Mouse (Mus musculus): ENCODE data around the gene Trip13. TPM values are rescaled to one million over a fixed set of nuclear protein-coding genes. Genes with fewer than 3 reads are reported as not detected.

Gene Trip13
- polyA plus RNA-seq, 1 experiment: 3.4 TPM

DNA sequence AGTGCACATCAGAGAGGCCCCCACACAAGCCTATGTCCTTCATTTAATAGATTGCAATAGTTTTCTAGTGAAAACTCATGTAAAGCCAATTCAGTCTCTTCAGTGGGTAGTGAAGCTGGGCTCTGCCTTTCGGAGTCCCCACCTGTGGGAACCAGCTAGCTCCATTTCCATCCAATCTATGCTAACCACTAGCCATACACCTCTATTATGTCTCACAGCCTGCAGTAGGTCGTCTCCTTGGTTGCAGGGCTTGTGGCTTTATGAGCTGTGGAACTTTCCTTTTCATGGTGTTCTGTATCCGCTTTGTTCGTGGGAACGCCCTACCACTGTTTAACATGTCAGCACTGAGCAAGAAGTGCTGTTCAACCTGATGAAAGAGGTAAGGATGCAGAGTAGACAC, 26.0 kb upstream of the Trip13 start, which contains the start of gene Zdhhc11:
Gene Zdhhc11, plus strand, starts transcription at position 301 of the 400 bp plus-strand sequence.
- TF ChIP-seq TCF3 (IDR thresholded peaks at IDR 0.05; ENCODE audit: insufficient read length, low read depth) (no peak), MYOD1 (IDR thresholded peaks at IDR 0.05; ENCODE audit: control insufficient read depth in 1 of 3, insufficient read length in 2 of 3, low read depth in 2 of 3) (no peak), REST (IDR thresholded peaks at IDR 0.05; ENCODE audit: insufficient read depth, insufficient read length) (no peak), CEBPB (IDR thresholded peaks at IDR 0.05; ENCODE audit: insufficient read depth, poor library complexity, severe bottlenecking) (no peak)
- no peak within 1 kb of the TSS for H3K4me2 ChIP-seq (ENCODE audit: low read depth)
- peaks cover 6% of the 10 kb centered on the region for H3K36me3 ChIP-seq (ENCODE audit: control insufficient read depth, insufficient read depth)
- H3K79me2 ChIP-seq (ENCODE audit: control insufficient read depth, insufficient read depth): no peaks in the 10 kb centered on the region
- no peak within 1 kb of the TSS for H3ac ChIP-seq (ENCODE audit: control insufficient read depth, insufficient read length)
- no peaks in the 10 kb centered on the region for H3K27me3 ChIP-seq (ENCODE audit: control insufficient read depth, insufficient read depth, insufficient read length)
- no peak within 1 kb of the TSS for H3K4me3 ChIP-seq

DNA sequence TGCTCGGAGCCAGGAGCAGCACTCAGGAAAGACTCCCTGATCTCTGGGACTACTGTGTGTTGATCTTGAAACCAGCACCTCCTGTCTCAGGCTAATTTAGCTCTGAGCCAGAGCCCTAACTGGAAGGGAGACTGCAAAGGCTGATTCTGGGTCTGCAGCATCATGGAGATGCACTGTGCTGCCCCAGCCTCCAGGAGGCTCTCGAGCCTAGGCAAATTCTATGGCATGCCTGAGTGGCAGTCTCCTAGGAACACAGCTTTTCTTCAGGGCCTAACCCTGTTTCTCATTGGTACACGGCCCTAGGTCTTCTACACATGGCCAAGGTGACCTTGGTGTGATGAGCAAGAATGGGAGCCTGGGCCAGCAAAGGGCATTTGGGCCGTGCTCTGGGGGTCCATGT, 23.6 kb upstream of the Trip13 start:
- Histone ChIP-seq H3K36me3 (ENCODE audit: control insufficient read depth, insufficient read depth) (peaks cover 15% of the 10 kb centered on the region), H3K4me2 (ENCODE audit: low read depth) (no peak overlapping the region), H3K27me3 (ENCODE audit: control insufficient read depth, insufficient read depth, insufficient read length) (no peaks in the 10 kb centered on the region), H3K4me3 (no peak overlapping the region), H3ac (ENCODE audit: control insufficient read depth, insufficient read length) (no peak overlapping the region), H3K79me2 (ENCODE audit: control insufficient read depth, insufficient read depth) (no peaks in the 10 kb centered on the region)
- TF ChIP-seq CEBPB (IDR thresholded peaks at IDR 0.05; ENCODE audit: insufficient read depth, poor library complexity, severe bottlenecking) (no peak), MYOG (IDR thresholded peaks at IDR 0.05; ENCODE audit: control insufficient read depth in 1 of 3, insufficient read depth in 1 of 3, insufficient read length in 2 of 3, low read depth in 2 of 3) (no peak), SRF (IDR thresholded peaks at IDR 0.05; ENCODE audit: control insufficient read depth, insufficient read length, low read depth) (no peak), REST (IDR thresholded peaks at IDR 0.05; ENCODE audit: insufficient read depth, insufficient read length) (no peak), USF1 (IDR thresholded peaks at IDR 0.05; ENCODE audit: low read depth) (no peak), E2F4 (IDR thresholded peaks at IDR 0.05; ENCODE audit: insufficient read depth) (no peak), MYOD1 (IDR thresholded peaks at IDR 0.05; ENCODE audit: control insufficient read depth in 1 of 3, insufficient read length in 2 of 3, low read depth in 2 of 3) (no peak), MAX (IDR thresholded peaks at IDR 0.05; ENCODE audit: low read depth) (no peak), TCF12 (IDR thresholded peaks at IDR 0.05; ENCODE audit: insufficient read depth, poor library complexity, severe bottlenecking) (no peak), POLR2AphosphoS2 (IDR thresholded peaks at IDR 0.05; ENCODE audit: insufficient read length, low read depth) (no peak), TCF3 (IDR thresholded peaks at IDR 0.05; ENCODE audit: insufficient read length, low read depth) (no peak), POLR2A (IDR thresholded peaks at IDR 0.05; ENCODE audit: insufficient read length, low read depth) (no peak)

DNA sequence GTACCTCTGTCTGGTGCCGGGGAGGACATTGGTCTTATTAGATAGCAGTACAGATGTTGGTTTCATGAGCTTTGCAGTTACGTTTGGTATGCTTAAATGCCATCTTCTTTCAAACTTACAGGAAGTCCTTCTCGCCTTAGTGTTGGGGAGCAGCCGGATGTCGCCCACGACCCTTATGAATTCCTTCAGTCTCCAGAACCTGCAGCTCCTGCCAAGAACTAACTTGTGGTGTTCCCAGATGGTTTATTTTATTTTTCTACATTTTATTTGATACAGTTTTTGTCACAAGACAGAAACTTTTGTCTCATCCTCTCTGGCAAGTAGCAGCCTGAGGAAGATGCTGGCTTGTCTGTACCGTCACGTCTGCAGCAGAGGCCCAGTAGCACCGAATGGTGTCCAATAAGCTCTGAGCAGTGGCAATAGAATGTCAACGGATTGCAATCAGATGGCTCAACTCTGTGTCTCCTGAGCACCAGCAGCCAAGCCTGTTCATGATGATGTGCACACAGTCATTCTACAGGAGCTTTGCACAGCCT, 22.6 kb upstream of the Trip13 start:
- Histone ChIP-seq H3K4me3 (no peak overlapping the region), H3K4me2 (ENCODE audit: low read depth) (no peak overlapping the region), H3K36me3 (ENCODE audit: control insufficient read depth, insufficient read depth) (peaks cover 15% of the 10 kb centered on the region), H3K27me3 (ENCODE audit: control insufficient read depth, insufficient read depth, insufficient read length) (no peaks in the 10 kb centered on the region), H3K79me2 (ENCODE audit: control insufficient read depth, insufficient read depth) (no peaks in the 10 kb centered on the region), H3ac (ENCODE audit: control insufficient read depth, insufficient read length) (no peak overlapping the region)
- no peak for TF ChIP-seq POLR2A (IDR thresholded peaks at IDR 0.05; ENCODE audit: insufficient read length, low read depth)
- TF ChIP-seq TCF3 (IDR thresholded peaks at IDR 0.05; ENCODE audit: insufficient read length, low read depth): no peak
- no peak for TF ChIP-seq CEBPB (IDR thresholded peaks at IDR 0.05; ENCODE audit: insufficient read depth, poor library complexity, severe bottlenecking)
- TF ChIP-seq POLR2AphosphoS2 (IDR thresholded peaks at IDR 0.05; ENCODE audit: insufficient read length, low read depth): no peak
- no peak for TF ChIP-seq TCF12 (IDR thresholded peaks at IDR 0.05; ENCODE audit: insufficient read depth, poor library complexity, severe bottlenecking)
- no peak for TF ChIP-seq E2F4 (IDR thresholded peaks at IDR 0.05; ENCODE audit: insufficient read depth)
- no peak for TF ChIP-seq SRF (IDR thresholded peaks at IDR 0.05; ENCODE audit: control insufficient read depth, insufficient read length, low read depth)
- TF ChIP-seq MYOD1 (IDR thresholded peaks at IDR 0.05; ENCODE audit: control insufficient read depth in 1 of 3, insufficient read length in 2 of 3, low read depth in 2 of 3): no peak
- TF ChIP-seq MYOG (IDR thresholded peaks at IDR 0.05; ENCODE audit: control insufficient read depth in 1 of 3, insufficient read depth in 1 of 3, insufficient read length in 2 of 3, low read depth in 2 of 3): no peak
- no peak for TF ChIP-seq REST (IDR thresholded peaks at IDR 0.05; ENCODE audit: insufficient read depth, insufficient read length)
- no peak for TF ChIP-seq MAX (IDR thresholded peaks at IDR 0.05; ENCODE audit: low read depth)
- TF ChIP-seq USF1 (IDR thresholded peaks at IDR 0.05; ENCODE audit: low read depth): no peak

DNA sequence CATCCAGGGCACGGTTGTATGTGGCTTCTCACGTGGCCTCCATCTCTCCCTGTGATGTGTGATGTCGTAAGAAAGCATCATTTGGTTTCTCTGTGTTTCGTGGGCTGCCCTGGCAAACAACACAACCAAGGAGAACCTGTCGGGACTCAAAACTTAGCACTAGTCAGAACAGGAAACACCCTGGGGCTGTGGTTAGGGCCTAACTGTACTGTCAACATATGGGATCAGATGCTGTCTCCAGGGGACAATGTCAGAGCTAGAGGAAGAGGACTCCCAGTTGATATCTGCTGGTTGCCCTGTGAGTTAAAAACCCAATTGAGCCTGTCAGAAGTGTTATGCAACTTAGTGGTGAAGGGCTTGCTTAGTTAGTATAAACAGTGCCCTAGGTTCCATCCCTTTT, 17.9 kb upstream of the Trip13 start:
- TF ChIP-seq MAX (IDR thresholded peaks at IDR 0.05; ENCODE audit: low read depth): no peak
- no peak for TF ChIP-seq TCF3 (IDR thresholded peaks at IDR 0.05; ENCODE audit: insufficient read length, low read depth)
- no peak for TF ChIP-seq REST (IDR thresholded peaks at IDR 0.05; ENCODE audit: insufficient read depth, insufficient read length)
- no peak for TF ChIP-seq E2F4 (IDR thresholded peaks at IDR 0.05; ENCODE audit: insufficient read depth)
- TF ChIP-seq TCF12 (IDR thresholded peaks at IDR 0.05; ENCODE audit: insufficient read depth, poor library complexity, severe bottlenecking): no peak
- TF ChIP-seq POLR2AphosphoS2 (IDR thresholded peaks at IDR 0.05; ENCODE audit: insufficient read length, low read depth): no peak
- no peak for TF ChIP-seq SRF (IDR thresholded peaks at IDR 0.05; ENCODE audit: control insufficient read depth, insufficient read length, low read depth)
- no peak for TF ChIP-seq CEBPB (IDR thresholded peaks at IDR 0.05; ENCODE audit: insufficient read depth, poor library complexity, severe bottlenecking)
- no peak for TF ChIP-seq MYOG (IDR thresholded peaks at IDR 0.05; ENCODE audit: control insufficient read depth in 1 of 3, insufficient read depth in 1 of 3, insufficient read length in 2 of 3, low read depth in 2 of 3)
- TF ChIP-seq USF1 (IDR thresholded peaks at IDR 0.05; ENCODE audit: low read depth): no peak
- TF ChIP-seq POLR2A (IDR thresholded peaks at IDR 0.05; ENCODE audit: insufficient read length, low read depth): no peak
- TF ChIP-seq MYOD1 (IDR thresholded peaks at IDR 0.05; ENCODE audit: control insufficient read depth in 1 of 3, insufficient read length in 2 of 3, low read depth in 2 of 3): no peak
- Histone ChIP-seq H3K36me3 (ENCODE audit: control insufficient read depth, insufficient read depth) (peaks cover 23% of the 10 kb centered on the region), H3K79me2 (ENCODE audit: control insufficient read depth, insufficient read depth) (no peaks in the 10 kb centered on the region), H3K4me2 (ENCODE audit: low read depth) (no peak overlapping the region), H3ac (ENCODE audit: control insufficient read depth, insufficient read length) (no peak overlapping the region), H3K27me3 (ENCODE audit: control insufficient read depth, insufficient read depth, insufficient read length) (no peaks in the 10 kb centered on the region), H3K4me3 (no peak overlapping the region)
